Comparison of ENCODE assay signal across 11 mouse cellular contexts in the genomic region with DNA sequence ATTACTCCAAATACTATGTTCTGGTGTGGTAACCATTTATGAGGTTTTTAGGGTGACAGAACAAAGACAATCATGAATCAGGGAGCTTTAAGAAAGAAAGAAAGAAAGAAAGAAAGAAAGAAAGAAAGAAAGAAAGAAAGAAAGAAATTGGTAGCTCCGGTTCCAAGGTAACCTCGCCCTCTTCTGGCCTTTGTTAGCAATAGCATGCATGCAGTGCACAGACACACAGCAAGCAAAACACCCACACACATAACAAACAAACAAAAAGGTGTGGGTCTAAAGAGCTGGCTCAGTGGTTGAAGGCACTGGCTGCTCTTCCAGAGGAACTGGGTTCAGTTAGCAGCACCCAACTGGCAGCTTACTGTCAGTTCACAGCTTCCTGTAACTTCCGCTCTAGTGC. TPM values are rescaled to one million over a fixed set of nuclear protein-coding genes. Genes with fewer than 3 reads are reported as not detected.
DNase-seq lines count a peak whose midpoint lies in the region; ATAC-seq and TF ChIP-seq lines count a peak whose summit lies in the region.
"Had no signal": no experiment of that assay in that cellular context is flagged by ENCODE, and none has a peak within 500 bp of the region (broad histone marks: within the 10 kb centered on the region; RNA-seq: fewer than 3 reads in every experiment).

No protein-coding gene starts in this region.

- H3K4me1 ChIP-seq in forebrain, postnatal 0 days (ENCODE audit: insufficient read depth), result no peaks in the 10 kb centered on the region
- H3K4me1 ChIP-seq in forebrain, embryonic 13.5 days, result no peaks in the 10 kb centered on the region
- H3K4me1 ChIP-seq in lung, embryonic 14.5 days (ENCODE audit: insufficient read depth), result no peaks in the 10 kb centered on the region
- peaks cover 0 to 6% of the 10 kb centered on the region in 2 experiments; a peak in 2 of 4 replicates for H3K4me1 ChIP-seq in MEL (ENCODE audit: control insufficient read depth in 1 of 2, insufficient read depth in 2 of 2, low read length in 2 of 2)
- H3K4me1 ChIP-seq: forebrain, embryonic 10.5 days; heart, embryonic 13.5 days; hindbrain, embryonic 15.5 days had no signal

- peak; percentile 57 for TF ChIP-seq RAD21 in MEL (IDR thresholded peaks at IDR 0.05; ENCODE audit: low read depth, low read length)

- H3K36me3 ChIP-seq in forebrain, postnatal 0 days (ENCODE audit: insufficient read depth), result no peaks in the 10 kb centered on the region
- no peaks in the 10 kb centered on the region for H3K36me3 ChIP-seq in forebrain, embryonic 13.5 days (ENCODE audit: poor library complexity, severe bottlenecking)
- H3K36me3 ChIP-seq in lung, embryonic 14.5 days (ENCODE audit: insufficient read depth), result no peaks in the 10 kb centered on the region
- H3K36me3 ChIP-seq in MEL (ENCODE audit: control insufficient read depth in 1 of 2, insufficient read depth in 2 of 2, low read length in 2 of 2), result peaks cover 0 to 4% of the 10 kb centered on the region in 2 experiments; a peak in 1 of 4 replicates
- H3K36me3 ChIP-seq: forebrain, embryonic 10.5 days; heart, embryonic 13.5 days; hindbrain, embryonic 15.5 days had no signal

- no peaks in the 10 kb centered on the region for H3K27me3 ChIP-seq in forebrain, postnatal 0 days (ENCODE audit: insufficient read depth, low read length)
- no peaks in the 10 kb centered on the region for H3K27me3 ChIP-seq in forebrain, embryonic 13.5 days
- no peaks in the 10 kb centered on the region for H3K27me3 ChIP-seq in lung, embryonic 14.5 days (ENCODE audit: insufficient read depth, low read length)
- no peaks in the 10 kb centered on the region; a peak in 1 of 4 replicates for H3K27me3 ChIP-seq in MEL (ENCODE audit: control insufficient read depth in 1 of 2, insufficient read depth in 2 of 2, low read length in 2 of 2)
- H3K27me3 ChIP-seq: heart, embryonic 13.5 days; hindbrain, embryonic 15.5 days had no signal

- H3K4me3 ChIP-seq in forebrain, postnatal 0 days (ENCODE audit: low read depth, low read length), result no peak overlapping the region
- no peak overlapping the region for H3K4me3 ChIP-seq in forebrain, embryonic 13.5 days
- no peak overlapping the region for H3K4me3 ChIP-seq in lung, embryonic 14.5 days (ENCODE audit: low read depth, low read length)
- peak overlapping the region in 1 of 2 experiments; percentile 46; a peak in 2 of 4 replicates for H3K4me3 ChIP-seq in MEL (ENCODE audit: control insufficient read depth in 1 of 2, insufficient read depth in 1 of 2, low read depth in 2 of 2, low read length in 2 of 2)
- H3K4me3 ChIP-seq: forebrain, embryonic 10.5 days; heart, embryonic 13.5 days; hindbrain, embryonic 15.5 days had no signal

- H3K4me2 ChIP-seq in forebrain, postnatal 0 days (ENCODE audit: low read depth), result no peak overlapping the region
- H3K4me2 ChIP-seq in forebrain, embryonic 13.5 days, result no peak overlapping the region
- H3K4me2 ChIP-seq in lung, embryonic 14.5 days, result no peak overlapping the region
- H3K4me2 ChIP-seq: heart, embryonic 13.5 days; hindbrain, embryonic 15.5 days had no signal

- H3K9me3 ChIP-seq in forebrain, postnatal 0 days (ENCODE audit: low read length), result no peaks in the 10 kb centered on the region
- H3K9me3 ChIP-seq in forebrain, embryonic 13.5 days (replicated peaks), result 0 out of 2 replicates have a peak, but pooled peaks cover 2% of the 10 kb centered on the region
- no peaks in the 10 kb centered on the region for H3K9me3 ChIP-seq in lung, embryonic 14.5 days (ENCODE audit: low read depth, low read length)
- H3K9me3 ChIP-seq in MEL (replicated peaks; ENCODE audit: insufficient read depth, low read length), result no peaks in the 10 kb centered on the region
- H3K9me3 ChIP-seq: forebrain, embryonic 10.5 days; heart, embryonic 13.5 days; hindbrain, embryonic 15.5 days had no signal

- no peak overlapping the region for H3K9ac ChIP-seq in forebrain, postnatal 0 days
- no peak overlapping the region for H3K9ac ChIP-seq in forebrain, embryonic 13.5 days
- H3K9ac ChIP-seq in lung, embryonic 14.5 days, result no peak overlapping the region
- H3K9ac ChIP-seq in MEL (ENCODE audit: control insufficient read depth, low read depth, low read length, poor library complexity, severe bottlenecking), result no peak overlapping the region
- H3K9ac ChIP-seq: heart, embryonic 13.5 days; hindbrain, embryonic 15.5 days had no signal

- no peak overlapping the region for H3K27ac ChIP-seq in forebrain, postnatal 0 days (ENCODE audit: low read depth, low read length)
- H3K27ac ChIP-seq in forebrain, embryonic 13.5 days, result no peak overlapping the region
- no peak overlapping the region for H3K27ac ChIP-seq in lung, embryonic 14.5 days (ENCODE audit: low read depth)
- no peak overlapping the region for H3K27ac ChIP-seq in MEL (ENCODE audit: control insufficient read depth, low read depth, low read length)
- H3K27ac ChIP-seq: forebrain, embryonic 10.5 days; heart, embryonic 13.5 days; hindbrain, embryonic 15.5 days had no signal

- no peak for TF ChIP-seq EP300 in MEL (IDR thresholded peaks at IDR 0.05; ENCODE audit: low read depth in 1 of 2, low read length in 2 of 2)

- no peak for DNase-seq in forebrain, postnatal 0 days
- DNase-seq in lung, embryonic 14.5 days, result peak; percentile 21
- DNase-seq in lung, postnatal 14 days, result no peak
- peak; percentile 56 for DNase-seq in MEL (ENCODE audit: low read depth, low spot score)
- DNase-seq in cerebellum, postnatal 25 days, result no peak
- DNase-seq in spleen, postnatal 14 days (ENCODE audit: low spot score in 2 of 2), result no peak

- 72% methylated on average over 3 of the region's 3 CpGs for WGBS in forebrain, postnatal 0 days
- WGBS in forebrain, embryonic 13.5 days, result 74% methylated on average over 3 of the region's 3 CpGs
- WGBS in lung, embryonic 14.5 days, result 74% methylated on average over 3 of the region's 3 CpGs

- no peaks in the 10 kb centered on the region for H3K79me2 ChIP-seq in MEL (ENCODE audit: control insufficient read depth, insufficient read depth, low read length, poor library complexity)

- ATAC-seq in forebrain, postnatal 0 days, result no peak
- ATAC-seq in forebrain, embryonic 13.5 days, result no peak
- no peak for ATAC-seq in lung, embryonic 14.5 days (ENCODE audit: insufficient read depth)
- ATAC-seq in neutrophil, adult 5-6 weeks (ENCODE audit: extremely low read depth, insufficient number of reproducible peaks, low FRiP score, poor library complexity, severe bottlenecking), result peak; percentile 51

- no peak for TF ChIP-seq POLR2A in MEL (IDR thresholded peaks at IDR 0.05; ENCODE audit: control insufficient read depth in 1 of 2, insufficient read depth in 1 of 2, low read depth in 1 of 2, low read length in 2 of 2, poor library complexity in 1 of 2)

- peak; percentile 60 for TF ChIP-seq CTCF in forebrain, postnatal 0 days (IDR thresholded peaks at IDR 0.05; ENCODE audit: low read depth)
- TF ChIP-seq CTCF in lung, embryonic 14.5 days (IDR thresholded peaks at IDR 0.05; ENCODE audit: low read depth), result peak; percentile 56
- peak; percentile 67 to 71 (median 69) for TF ChIP-seq CTCF in MEL (IDR thresholded peaks at IDR 0.05 in 2 of 3, conservative IDR thresholded peaks at IDR 0.05 in 1 of 3; ENCODE audit: control insufficient read depth in 1 of 3, insufficient read depth in 1 of 3, low read depth in 2 of 3, low read length in 3 of 3, poor library complexity in 1 of 3, severe bottlenecking in 1 of 3)

TF ChIP-seq in MEL, 35 proteins besides CTCF, POLR2A, EP300 and RAD21:
- peak; percentile 41; the same call in 1 of the 2 replicates for TF ChIP-seq HCFC1 (IDR thresholded peaks at IDR 0.05; ENCODE audit: low read depth, low read length)
- TF ChIP-seq ZNF384 (IDR thresholded peaks at IDR 0.05; ENCODE audit: low read depth, low read length), result 0 out of 2 replicates have a peak, but pooled peaks have one; percentile 28
- TF ChIP-seq ZC3H11A (IDR thresholded peaks at IDR 0.05; ENCODE audit: low read depth, low read length), result peak; percentile 53
- TF ChIP-seq MYC (IDR thresholded peaks at IDR 0.05; ENCODE audit: low read depth, low read length), result 0 out of 2 replicates have a peak, but pooled peaks have one; percentile 35
- no peak for TF ChIP-seq CHD1 (IDR thresholded peaks at IDR 0.05; ENCODE audit: low read depth, low read length)
- TF ChIP-seq ZMIZ1 (IDR thresholded peaks at IDR 0.05; ENCODE audit: low read depth, low read length), result no peak
- peak; percentile 65 for TF ChIP-seq SMC3 (IDR thresholded peaks at IDR 0.05; ENCODE audit: low read depth, low read length)
- peak; percentile 36; the same call in 1 of the 2 replicates for TF ChIP-seq SIN3A (IDR thresholded peaks at IDR 0.05; ENCODE audit: low read length)

RNA-seq across cellular contexts. Expression of a gene that starts 19.3 kb away (rescaled TPM):
- total RNA-seq in forebrain, postnatal 0 days (2014; rRNA removed), result 0.95 and 1.7 TPM in 2 replicates
- polyA plus RNA-seq in forebrain, postnatal 0 days (2015; fragmentation: Nextera tagmentation; extraction: Ambion mirVana), result 0.13 and 0.33 TPM in 2 replicates
- polyA plus RNA-seq in forebrain, embryonic 13.5 days (2015; fragmentation: Nextera tagmentation; extraction: Ambion mirVana), result 0.14 and 0.35 TPM in 2 replicates
- polyA plus RNA-seq in lung, embryonic 14.5 days (2014; fragmentation: Nextera tagmentation; extraction: Ambion mirVana), result 0.58 and 0.74 TPM in 2 replicates
- total RNA-seq in MEL (2012; rRNA removed), result 0.98 and 1.2 TPM in 2 replicates
- 1 to 10 TPM in 1 of 2 experiments, not detected in 1; 1.5 TPM for polyA plus RNA-seq in MEL (2012; ENCODE audit: insufficient read depth in 1 of 2, insufficient read length in 2 of 2, low read depth in 1 of 2, low replicate concordance in 2 of 2, missing spikeins in 1 of 2)
- 87.9 and 94.6 TPM in 2 replicates for total RNA-seq in neutrophil, adult 5-6 weeks (2017)

RNA-seq across cellular contexts. Expression of a gene that starts 47.6 kb away (rescaled TPM):
- 3.3 and 5.1 TPM in 2 replicates for total RNA-seq in forebrain, postnatal 0 days (2014; rRNA removed)
- 2.3 and 3.2 TPM in 2 replicates for polyA plus RNA-seq in forebrain, postnatal 0 days (2015; fragmentation: Nextera tagmentation; extraction: Ambion mirVana)
- polyA plus RNA-seq in forebrain, embryonic 13.5 days (2015; fragmentation: Nextera tagmentation; extraction: Ambion mirVana), result 2.3 and 2.8 TPM in 2 replicates
- 4.7 and 5.2 TPM in 2 replicates for polyA plus RNA-seq in lung, embryonic 14.5 days (2014; fragmentation: Nextera tagmentation; extraction: Ambion mirVana)
- 3.0 and 3.4 TPM in 2 replicates for total RNA-seq in MEL (2012; rRNA removed)
- polyA plus RNA-seq in MEL (2012; ENCODE audit: insufficient read depth in 1 of 2, insufficient read length in 2 of 2, low read depth in 1 of 2, low replicate concordance in 2 of 2, missing spikeins in 1 of 2), result 1 to 10 TPM in 1 of 2 experiments, not detected in 1; 5.3 TPM
- 99.3 and 100 TPM in 2 replicates for total RNA-seq in neutrophil, adult 5-6 weeks (2017)

RNA-seq across cellular contexts. Expression of a gene that starts 48.3 kb away (rescaled TPM):
- 1.2 and 2.3 TPM in 2 replicates for total RNA-seq in forebrain, postnatal 0 days (2014; rRNA removed)
- polyA plus RNA-seq in forebrain, postnatal 0 days (2015; fragmentation: Nextera tagmentation; extraction: Ambion mirVana), result 1.1 TPM in 2 replicates
- 2.8 and 3.1 TPM in 2 replicates for polyA plus RNA-seq in forebrain, embryonic 13.5 days (2015; fragmentation: Nextera tagmentation; extraction: Ambion mirVana)
- 4.9 and 5.6 TPM in 2 replicates for polyA plus RNA-seq in lung, embryonic 14.5 days (2014; fragmentation: Nextera tagmentation; extraction: Ambion mirVana)
- 3.5 and 3.9 TPM in 2 replicates for total RNA-seq in MEL (2012; rRNA removed)
- polyA plus RNA-seq in MEL (2012; ENCODE audit: insufficient read depth in 1 of 2, insufficient read length in 2 of 2, low read depth in 1 of 2, low replicate concordance in 2 of 2, missing spikeins in 1 of 2), result 1 to 10 TPM in 1 of 2 experiments, not detected in 1; 6.0 TPM
- total RNA-seq in neutrophil, adult 5-6 weeks (2017), result 45.9 and 56.1 TPM in 2 replicates

Comparison
In these comparisons a context has a peak if more than half of its experiments do, and no peak if none do; other contexts are left out.
1. DNase-seq: peak in lung, embryonic 14.5 days (single experiment) and MEL (single experiment); none in forebrain, postnatal 0 days (single experiment), lung, postnatal 14 days (single experiment), cerebellum, postnatal 25 days (0 of 2) and spleen, postnatal 14 days (0 of 2).
2. Peak in every context shown above with its lines, with median percentiles within 50 percentile points of each other: CTCF ChIP-seq.